Mouse (Mus musculus) lung, postnatal 36 days (tissue): ENCODE results near the gene Nhsl1.

Experiments used
- DNase-seq: peaks from one replicate; pipeline ENCODE4 v3.0.0; 2022; ENCODE audit warnings: mixed read lengths

Gene Nhsl1

GRCm38 (mm10) chr10:18318916-18319481 lies at the start of gene Nhsl1:
Nhsl1 (plus strand) TSS chr10:18318985.
- peak; percentile 80 for DNase-seq

GRCm38 (mm10) chr10:18276090-18276734 lies 42.6 kb upstream of the Nhsl1 start:
- no peak for DNase-seq

- no peak for DNase-seq
Measured at GRCm38 (mm10) chr10:18283991-18284390, 34.8 kb upstream of the Nhsl1 start.

- DNase-seq = peak; percentile 3
Measured at GRCm38 (mm10) chr10:18289512-18289911, 29.3 kb upstream of the Nhsl1 start.

GRCm38 (mm10) chr10:18305106-18305505 lies 13.7 kb upstream of the Nhsl1 start:
- DNase-seq = no peak

- no peak for DNase-seq
Measured at GRCm38 (mm10) chr10:18315071-18315470, 3.7 kb upstream of the Nhsl1 start.

GRCm38 (mm10) chr10:18317521-18317920 lies 1.3 kb upstream of the Nhsl1 start:
- DNase-seq = no peak

- peak; percentile 72 for DNase-seq
Measured at GRCm38 (mm10) chr10:18317961-18318915, 547 bp upstream of the Nhsl1 start.

GRCm38 (mm10) chr10:18319691-18320090 lies 906 bp downstream of the Nhsl1 start:
- no peak for DNase-seq

GRCm38 (mm10) chr10:18321861-18322260 lies 3.1 kb downstream of the Nhsl1 start:
- no peak for DNase-seq

GRCm38 (mm10) chr10:18323701-18324100 lies 4.9 kb downstream of the Nhsl1 start:
- DNase-seq = peak; percentile 17

- no peak for DNase-seq
Measured at GRCm38 (mm10) chr10:18328331-18328908, 9.6 kb downstream of the Nhsl1 start.

GRCm38 (mm10) chr10:18329096-18330038 lies 10.6 kb downstream of the Nhsl1 start:
- peak; percentile 61 for DNase-seq

- DNase-seq = no peak
Measured at GRCm38 (mm10) chr10:18330445-18330844, 11.7 kb downstream of the Nhsl1 start.

- DNase-seq = no peak
Measured at GRCm38 (mm10) chr10:18333575-18333974, 14.8 kb downstream of the Nhsl1 start.

- DNase-seq = no peak
Measured at GRCm38 (mm10) chr10:18334176-18334575, 15.4 kb downstream of the Nhsl1 start.

- DNase-seq = no peak
Measured at GRCm38 (mm10) chr10:18334734-18335133, 15.9 kb downstream of the Nhsl1 start.

- DNase-seq = no peak
Measured at GRCm38 (mm10) chr10:18337725-18338124, 18.9 kb downstream of the Nhsl1 start.

GRCm38 (mm10) chr10:18339386-18339785 lies 20.6 kb downstream of the Nhsl1 start:
- DNase-seq = no peak

- no peak for DNase-seq
Measured at GRCm38 (mm10) chr10:18340930-18341329, 22.1 kb downstream of the Nhsl1 start.

- no peak for DNase-seq
Measured at GRCm38 (mm10) chr10:18341444-18342196, 22.8 kb downstream of the Nhsl1 start.
